Mouse (Mus musculus): ENCODE results near the gene Adamts3. TPM values are rescaled to one million over a fixed set of nuclear protein-coding genes. Genes with fewer than 3 reads are reported as not detected.

The Adamts3 gene
- polyA plus RNA-seq (2015; fragmentation: Nextera tagmentation; extraction: Ambion mirVana), result 6.1 and 6.8 TPM in 2 replicates

DNA sequence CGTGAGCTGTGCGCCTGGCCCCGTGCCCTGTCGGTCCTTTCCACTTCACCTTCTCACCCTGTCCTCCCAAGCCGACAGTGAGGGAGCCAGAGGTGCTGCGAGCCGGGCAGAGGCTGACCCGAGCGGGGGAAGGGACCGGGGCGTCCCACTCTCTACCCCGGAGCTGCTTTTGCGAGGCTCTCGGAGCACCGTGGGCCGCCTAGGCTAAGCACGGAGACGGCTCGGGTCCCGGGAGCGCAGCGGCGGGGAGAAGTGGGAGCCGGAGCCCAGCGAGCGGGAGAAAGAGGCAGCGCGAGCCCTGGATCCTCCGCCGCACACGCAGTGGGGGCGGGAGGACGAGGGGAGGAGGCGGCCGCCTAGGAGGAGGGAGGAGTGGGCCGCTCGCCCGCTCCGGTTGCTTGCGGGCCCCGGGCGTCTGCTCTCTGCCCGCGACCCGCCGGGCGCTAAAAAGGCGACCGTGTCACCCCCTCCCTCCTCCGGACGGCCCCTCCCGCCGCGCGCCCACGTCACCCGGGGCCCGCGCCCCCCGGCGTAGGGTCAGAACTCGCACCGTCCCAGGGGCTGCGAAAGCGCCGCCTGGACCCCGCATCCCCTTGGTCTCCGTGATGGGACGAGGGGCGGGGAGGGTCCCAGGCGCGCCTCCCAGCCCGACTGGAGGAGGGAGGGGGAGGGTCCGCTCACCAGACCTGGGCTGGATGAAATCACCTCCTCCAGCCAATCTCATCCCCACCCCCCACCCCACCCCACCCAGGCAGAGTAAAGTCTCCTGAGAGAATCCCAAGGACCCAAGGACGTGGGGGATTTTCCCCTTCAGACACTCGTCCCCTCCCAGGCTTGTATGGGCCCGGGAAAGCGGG, at the start of gene Adamts3:
Adamts3 (minus strand) TSS at position 284 of the 857 bp plus-strand sequence.
- Histone ChIP-seq H3K27me3 (no peaks in the 10 kb centered on the region), H3K9me3 (replicated peaks) (no peaks in the 10 kb centered on the region; the same call in 1 of the 2 replicates), H3K36me3 (ENCODE audit: poor library complexity, severe bottlenecking) (peaks cover 3% of the 10 kb centered on the region; the same call in 1 of the 2 replicates), H3K9ac (peak within 1 kb of the TSS; percentile 83), H3K27ac (peak within 1 kb of the TSS; percentile 65), H3K4me2 (peak within 1 kb of the TSS; percentile 100), H3K4me1 (peaks cover 12% of the 10 kb centered on the region; the same call in 1 of the 2 replicates), H3K4me3 (peak within 1 kb of the TSS; percentile 73)
- peak; percentile 90 for ATAC-seq
- under 1% methylated on average over 66 of the region's 78 CpGs for WGBS

DNA sequence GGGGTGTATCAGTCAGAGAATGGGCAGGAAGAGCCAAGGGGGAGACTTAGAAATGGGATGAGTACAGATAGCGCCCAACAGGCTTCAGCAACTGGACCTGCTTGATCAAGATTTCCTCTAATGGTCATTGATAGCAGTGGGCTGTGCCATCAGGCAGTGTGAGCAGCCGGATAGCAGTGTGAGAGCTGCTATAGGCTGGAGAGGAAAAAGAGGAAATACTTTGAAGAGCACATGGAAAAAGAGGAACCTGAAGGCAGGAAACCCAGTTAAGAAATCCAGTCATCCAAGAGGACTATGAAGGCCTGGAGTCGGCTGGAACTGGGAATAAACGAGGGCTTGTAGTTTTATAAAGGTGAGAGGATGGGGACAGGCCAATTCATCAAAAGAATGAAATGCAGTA, 48.4 kb upstream of the Adamts3 start:
- H3K4me1 ChIP-seq, result no peaks in the 10 kb centered on the region
- 80% methylated on average over 4 of the region's 4 CpGs for WGBS
- H3K27me3 ChIP-seq, result no peaks in the 10 kb centered on the region
- no peaks in the 10 kb centered on the region for H3K36me3 ChIP-seq (ENCODE audit: poor library complexity, severe bottlenecking)
- no peak for ATAC-seq
- H3K4me3 ChIP-seq, result no peak overlapping the region
- H3K9me3 ChIP-seq (replicated peaks), result no peaks in the 10 kb centered on the region
- H3K27ac ChIP-seq, result no peak overlapping the region
- H3K9ac ChIP-seq, result no peak overlapping the region
- no peak overlapping the region for H3K4me2 ChIP-seq

- ATAC-seq, result peak; percentile 30; the same call in 1 of the 2 replicates
- H3K27ac ChIP-seq, result no peak overlapping the region
- no peaks in the 10 kb centered on the region for H3K36me3 ChIP-seq (ENCODE audit: poor library complexity, severe bottlenecking)
- H3K4me1 ChIP-seq, result peaks cover 2% of the 10 kb centered on the region
- H3K27me3 ChIP-seq, result no peaks in the 10 kb centered on the region
- no peak overlapping the region for H3K4me2 ChIP-seq
- H3K9me3 ChIP-seq (replicated peaks), result no peaks in the 10 kb centered on the region
- H3K9ac ChIP-seq, result no peak overlapping the region
- no peak overlapping the region for H3K4me3 ChIP-seq
Measured at GRCm38 (mm10) chr5:89912359-89912758, 29.2 kb upstream of the Adamts3 start.

DNA sequence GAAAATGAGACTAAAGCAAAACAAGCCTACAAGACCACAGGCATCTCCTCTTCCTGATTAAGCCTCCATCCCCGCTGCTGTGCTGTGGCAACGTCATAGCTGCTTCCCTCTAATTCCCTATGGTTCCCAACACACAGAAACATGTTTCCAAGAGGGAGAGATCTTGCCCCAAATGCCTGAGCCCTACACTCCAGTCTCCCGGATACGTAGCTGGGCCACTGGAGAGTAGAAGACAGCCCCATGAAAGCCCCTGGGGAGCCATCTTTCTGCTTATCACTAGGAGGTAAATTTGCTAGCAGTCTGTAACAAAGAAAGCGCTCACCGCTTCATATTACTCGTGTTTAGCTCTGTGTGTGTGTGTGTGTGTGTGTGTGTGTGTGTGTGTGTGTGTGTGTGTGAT, 28.8 kb upstream of the Adamts3 start:
- peak; percentile 53; the same call in 1 of the 2 replicates for ATAC-seq
- 46% methylated on average over 7 of the region's 7 CpGs for WGBS
- Histone ChIP-seq H3K4me3 (no peak overlapping the region), H3K27ac (no peak overlapping the region), H3K27me3 (no peaks in the 10 kb centered on the region), H3K9me3 (replicated peaks) (no peaks in the 10 kb centered on the region), H3K4me2 (no peak overlapping the region), H3K9ac (no peak overlapping the region), H3K36me3 (ENCODE audit: poor library complexity, severe bottlenecking) (no peaks in the 10 kb centered on the region), H3K4me1 (peaks cover 6% of the 10 kb centered on the region)

GRCm38 (mm10) chr5:89911508-89911907, 28.4 kb upstream of the Adamts3 start:
- H3K9ac ChIP-seq, result no peak overlapping the region
- H3K9me3 ChIP-seq (replicated peaks), result no peaks in the 10 kb centered on the region
- no peak overlapping the region for H3K27ac ChIP-seq
- no peaks in the 10 kb centered on the region for H3K36me3 ChIP-seq (ENCODE audit: poor library complexity, severe bottlenecking)
- WGBS, result 75% methylated on average over 4 of the region's 4 CpGs
- ATAC-seq, result no peak
- H3K4me1 ChIP-seq, result peaks cover 11% of the 10 kb centered on the region
- no peaks in the 10 kb centered on the region for H3K27me3 ChIP-seq
- no peak overlapping the region for H3K4me2 ChIP-seq
- H3K4me3 ChIP-seq, result no peak overlapping the region

DNA sequence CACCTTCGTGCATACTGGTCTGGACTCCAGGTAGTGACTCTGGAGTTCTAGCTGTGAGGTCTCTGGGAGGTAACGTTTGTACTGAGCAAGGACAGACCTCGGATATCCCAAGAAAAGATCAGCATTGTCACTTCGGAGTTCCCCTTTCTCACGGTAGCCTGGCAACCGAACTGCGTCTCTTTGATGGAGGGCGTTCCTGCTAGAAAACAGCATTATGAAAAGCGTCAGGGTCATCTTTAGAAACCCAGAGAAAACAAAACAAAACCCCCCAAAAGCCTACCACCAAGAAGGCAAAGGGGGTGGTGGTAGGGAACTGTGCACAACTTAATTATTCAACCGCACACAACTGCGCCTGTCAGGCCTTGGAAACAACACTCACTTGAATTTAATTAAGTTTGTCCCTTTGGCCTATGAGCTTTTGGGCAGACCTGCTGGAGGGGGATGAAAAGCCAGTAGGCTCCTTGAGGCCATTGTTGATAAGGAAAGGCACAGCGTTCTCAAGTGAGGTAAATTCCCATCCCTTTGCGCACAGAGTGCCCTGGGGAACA, 23.8 kb upstream of the Adamts3 start:
- Histone ChIP-seq H3K4me2 (0 out of 2 replicates have a peak overlapping the region, but pooled peaks have one; percentile 4), H3K9me3 (replicated peaks) (no peaks in the 10 kb centered on the region), H3K27me3 (no peaks in the 10 kb centered on the region), H3K4me1 (peaks cover 11% of the 10 kb centered on the region), H3K9ac (no peak overlapping the region), H3K4me3 (no peak overlapping the region), H3K36me3 (ENCODE audit: poor library complexity, severe bottlenecking) (no peaks in the 10 kb centered on the region), H3K27ac (no peak overlapping the region)
- WGBS, result 4% methylated on average over 13 of the region's 13 CpGs
- ATAC-seq, result peak; percentile 30; the same call in 1 of the 2 replicates

GRCm38 (mm10) chr5:89901026-89901425, 17.9 kb upstream of the Adamts3 start:
- ATAC-seq, result no peak
- 89% methylated on average over 5 of the region's 5 CpGs for WGBS

DNA sequence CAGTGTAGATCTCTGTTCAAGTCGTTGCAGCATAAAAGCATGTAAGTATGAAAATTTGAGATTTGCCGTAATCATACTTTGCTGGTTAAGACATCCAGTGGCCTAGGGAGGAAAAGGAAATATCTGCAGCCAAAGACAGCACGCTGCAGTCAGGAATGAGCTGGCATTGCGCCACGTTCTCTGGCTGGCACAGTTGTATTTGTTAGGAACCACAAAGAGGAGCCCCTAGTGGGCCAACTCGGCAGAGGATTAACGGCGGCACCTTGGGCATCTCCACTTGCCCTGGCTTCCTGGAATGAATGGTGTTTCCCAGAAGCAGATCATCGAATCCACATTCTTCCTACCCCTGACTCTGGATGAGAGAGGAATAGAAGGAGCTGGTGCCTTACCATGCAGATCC, 14.4 kb upstream of the Adamts3 start:
- Histone ChIP-seq H3K27ac (no peak overlapping the region), H3K9me3 (replicated peaks) (no peaks in the 10 kb centered on the region)
- peak; percentile 85 for ATAC-seq

More at GRCm38 (mm10) chr5:89901026-89901425, 17.9 kb upstream of the Adamts3 start:
- Histone ChIP-seq H3K4me3 (no peak overlapping the region), H3K27me3 (no peaks in the 10 kb centered on the region), H3K9me3 (replicated peaks) (no peaks in the 10 kb centered on the region), H3K27ac (no peak overlapping the region), H3K4me1 (peaks cover 5% of the 10 kb centered on the region), H3K4me2 (no peak overlapping the region), H3K9ac (no peak overlapping the region), H3K36me3 (ENCODE audit: poor library complexity, severe bottlenecking) (no peaks in the 10 kb centered on the region)

DNA sequence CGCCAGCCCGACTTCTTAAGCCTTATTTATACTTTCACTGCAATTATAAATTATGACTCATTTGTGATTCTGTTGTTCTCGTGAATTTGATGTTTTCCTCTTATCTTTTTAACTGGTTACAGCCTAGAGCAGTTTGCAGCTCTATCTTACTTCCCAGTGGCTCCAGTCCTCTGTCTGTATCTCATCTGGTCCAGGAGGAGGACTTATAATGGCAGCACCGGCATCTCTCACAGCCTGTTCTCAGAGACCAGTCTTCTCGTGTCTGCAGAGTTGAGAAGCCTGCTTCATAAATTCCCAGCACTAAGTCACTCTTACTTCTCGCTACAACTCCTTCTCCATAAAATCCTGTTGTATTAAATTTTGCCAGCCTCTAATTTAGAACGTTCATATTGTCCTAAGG, 12.4 kb upstream of the Adamts3 start:
- no peak overlapping the region for H3K4me3 ChIP-seq
- H3K9me3 ChIP-seq (replicated peaks), result no peaks in the 10 kb centered on the region
- H3K4me2 ChIP-seq, result no peak overlapping the region
- WGBS, result 84% methylated on average over 7 of the region's 7 CpGs
- no peak overlapping the region for H3K27ac ChIP-seq
- H3K9ac ChIP-seq, result no peak overlapping the region
- H3K27me3 ChIP-seq, result no peaks in the 10 kb centered on the region
- ATAC-seq, result no peak
- H3K36me3 ChIP-seq (ENCODE audit: poor library complexity, severe bottlenecking), result no peaks in the 10 kb centered on the region
- H3K4me1 ChIP-seq, result peaks cover 5% of the 10 kb centered on the region

More for the DNA sequence above, 14.4 kb upstream of the Adamts3 start:
- WGBS, result 51% methylated on average over 9 of the region's 9 CpGs
- Histone ChIP-seq H3K4me1 (peaks cover 5% of the 10 kb centered on the region), H3K36me3 (ENCODE audit: poor library complexity, severe bottlenecking) (no peaks in the 10 kb centered on the region), H3K9ac (no peak overlapping the region), H3K4me3 (no peak overlapping the region), H3K27me3 (no peaks in the 10 kb centered on the region), H3K4me2 (no peak overlapping the region)

DNA sequence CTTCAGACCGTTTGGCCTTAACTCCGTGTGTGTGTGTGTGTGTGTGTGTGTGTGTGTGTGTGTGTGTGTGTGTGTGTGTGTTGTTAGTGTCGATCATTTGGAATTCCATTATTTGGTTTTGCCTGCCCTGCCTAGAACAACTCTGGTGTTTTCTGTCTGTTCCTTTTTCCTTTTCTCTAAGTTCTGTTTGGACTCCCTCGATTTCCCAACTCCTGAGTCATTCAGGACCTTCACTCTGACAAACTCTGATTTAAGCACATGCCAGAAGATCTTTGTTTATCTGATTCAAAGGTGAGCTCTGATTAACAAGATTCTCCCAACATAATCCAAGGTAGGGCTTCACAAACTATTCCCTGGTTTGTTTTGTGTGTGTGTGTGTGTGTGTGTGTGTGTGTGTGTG, 1.9 kb upstream of the Adamts3 start:
- ATAC-seq, result no peak
- H3K4me1 ChIP-seq, result peaks cover 8% of the 10 kb centered on the region; the same call in 1 of the 2 replicates
- no peak overlapping the region for H3K9ac ChIP-seq
- no peak overlapping the region for H3K27ac ChIP-seq
- WGBS, result 51% methylated on average over 4 of the region's 4 CpGs
- H3K4me3 ChIP-seq, result no peak overlapping the region
- H3K4me2 ChIP-seq, result no peak overlapping the region
- H3K27me3 ChIP-seq, result no peaks in the 10 kb centered on the region
- no peaks in the 10 kb centered on the region; the same call in 1 of the 2 replicates for H3K9me3 ChIP-seq (replicated peaks)
- peaks cover 3% of the 10 kb centered on the region; the same call in 1 of the 2 replicates for H3K36me3 ChIP-seq (ENCODE audit: poor library complexity, severe bottlenecking)

- peaks cover 12% of the 10 kb centered on the region; the same call in 1 of the 2 replicates for H3K4me1 ChIP-seq
- H3K36me3 ChIP-seq (ENCODE audit: poor library complexity, severe bottlenecking), result peaks cover 3% of the 10 kb centered on the region; the same call in 1 of the 2 replicates
- H3K9me3 ChIP-seq (replicated peaks), result no peaks in the 10 kb centered on the region; the same call in 1 of the 2 replicates
- H3K4me2 ChIP-seq, result peak overlapping the region; percentile 100
- peak overlapping the region; percentile 83; the same call in 1 of the 2 replicates for H3K9ac ChIP-seq
- peak overlapping the region; percentile 73 for H3K4me3 ChIP-seq
- H3K27me3 ChIP-seq, result no peaks in the 10 kb centered on the region
- 4% methylated on average over 8 of the region's 8 CpGs for WGBS
- no peak overlapping the region for H3K27ac ChIP-seq
- no peak for ATAC-seq
Measured at GRCm38 (mm10) chr5:89883908-89884204, 722 bp upstream of the Adamts3 start.

GRCm38 (mm10) chr5:89882091-89882734, 921 bp downstream of the Adamts3 start:
- peak overlapping the region; percentile 73 for H3K4me3 ChIP-seq
- H3K27me3 ChIP-seq, result no peaks in the 10 kb centered on the region
- ATAC-seq, result peak; percentile 49
- WGBS, result 1% methylated on average over 35 of the region's 35 CpGs
- no peaks in the 10 kb centered on the region; the same call in 1 of the 2 replicates for H3K9me3 ChIP-seq (replicated peaks)
- H3K4me2 ChIP-seq, result peak overlapping the region; percentile 100
- no peak overlapping the region for H3K27ac ChIP-seq
- H3K4me1 ChIP-seq, result peaks cover 12% of the 10 kb centered on the region; the same call in 1 of the 2 replicates
- H3K9ac ChIP-seq, result peak overlapping the region; percentile 83
- peaks cover 3% of the 10 kb centered on the region; the same call in 1 of the 2 replicates for H3K36me3 ChIP-seq (ENCODE audit: poor library complexity, severe bottlenecking)

Data from forebrain, embryonic 13.5 days (tissue).